Mouse (Mus musculus): Measurements from ENCODE around the gene Hivep3. TPM values are rescaled to one million over a fixed set of nuclear protein-coding genes. Genes with fewer than 3 reads are reported as not detected.

Hivep3 gene
- total and polyA plus RNA-seq, 3 experiments, result 14.4 to 32.3 (median 21.2) TPM

- Histone ChIP-seq H3K27ac (ENCODE audit: insufficient read depth, low read depth) (peak overlapping the region; percentile 6; the same call in 1 of the 2 replicates), H3K4me1 (ENCODE audit: control insufficient read depth in 1 of 2, insufficient read depth in 2 of 2) (peaks cover 7 to 57% of the 10 kb centered on the region in 2 experiments), H3K79me2 (replicated peaks; ENCODE audit: control insufficient read depth, extremely low read depth, insufficient read depth, poor library complexity, severe bottlenecking) (no peaks in the 10 kb centered on the region), H3K27me3 (replicated peaks) (no peaks in the 10 kb centered on the region), H3K9me3 (replicated peaks; ENCODE audit: low read length) (no peaks in the 10 kb centered on the region), H3K9ac (ENCODE audit: insufficient read depth, low read depth) (no peak overlapping the region), H3K4me2 (ENCODE audit: insufficient read depth, low read depth, poor library complexity, severe bottlenecking) (no peak overlapping the region), H3K36me3 (replicated peaks in 1 of 2; ENCODE audit: control insufficient read depth in 1 of 2, insufficient read depth in 1 of 2, low read length in 1 of 2) (peaks cover 67 to 92% of the 10 kb centered on the region in 2 experiments), H3K4me3 (replicated peaks in 1 of 3; ENCODE audit: low read depth in 2 of 3, low read length in 2 of 3, poor library complexity in 1 of 3) (peak overlapping the region in 1 of 3 experiments; percentile 43)
- in situ Hi-C loops (cut with MboI; ENCODE audit: low pct_ligation_motif_present, low pct_unique_long_range_greater_than_20kb, low sequenced_read_pairs), result loop anchor here (10.0 kb wide), 1 partner anchor 213 kb away; no protein-coding TSS in a partner anchor
- peak; percentile 71 for DNase-seq (ENCODE audit: extremely low read depth)
- dilution Hi-C loops (cut with MboI; ENCODE audit: extremely low pct_ligation_motif_present, extremely low pct_unique_long_range_greater_than_20kb, low sequenced_read_pairs), result no loop called here
- no peak for TF ChIP-seq USF1 (IDR thresholded peaks at IDR 0.05; ENCODE audit: low read depth, low read length)
- no peak for TF ChIP-seq GABPA (IDR thresholded peaks at IDR 0.05; ENCODE audit: insufficient replicate concordance, low read depth, low read length)
- TF ChIP-seq MAX (IDR thresholded peaks at IDR 0.05; ENCODE audit: low read length), result no peak
- TF ChIP-seq JUN (IDR thresholded peaks at IDR 0.05; ENCODE audit: insufficient read depth, low read depth, low read length), result no peak
- peak; percentile 59 for TF ChIP-seq ETS1 (conservative IDR thresholded peaks at IDR 0.05; ENCODE audit: low read depth, low read length)
- no peak for TF ChIP-seq CTCF (conservative IDR thresholded peaks at IDR 0.05 in 1 of 2, IDR thresholded peaks at IDR 0.05 in 1 of 2; ENCODE audit: low read depth in 2 of 2, low read length in 2 of 2)
- 0 out of 2 replicates have a peak, but pooled peaks have one; percentile 4 for TF ChIP-seq BHLHE40 (IDR thresholded peaks at IDR 0.05; ENCODE audit: low read depth, low read length)
Measured at GRCm38 (mm10) chr4:120127333-120127732, 393.7 kb downstream of the Hivep3 start.

DNA sequence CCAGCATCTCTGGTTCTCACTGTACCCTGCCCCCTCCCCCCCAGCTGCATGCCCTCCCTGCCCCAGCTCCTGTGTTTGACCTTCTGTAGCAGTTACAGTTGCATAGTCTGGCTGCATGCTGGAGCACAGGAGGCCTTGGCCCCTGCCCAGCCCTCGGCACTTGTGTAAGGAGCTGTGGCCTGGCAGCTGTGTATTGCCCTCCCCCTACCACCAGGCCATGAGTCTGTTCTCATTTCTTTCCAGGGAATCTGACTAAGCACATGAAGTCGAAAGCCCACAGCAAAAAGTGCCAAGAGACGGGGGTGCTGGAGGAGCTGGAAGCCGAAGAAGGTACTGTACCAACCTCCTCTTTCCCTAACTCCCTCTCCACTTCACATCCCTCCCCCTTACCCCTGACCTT is 394.4 kb downstream of the Hivep3 start:
- Histone ChIP-seq H3K4me3 (replicated peaks in 1 of 3; ENCODE audit: low read depth in 2 of 3, low read length in 2 of 3, poor library complexity in 1 of 3) (no peak overlapping the region), H3K4me2 (ENCODE audit: insufficient read depth, low read depth, poor library complexity, severe bottlenecking) (no peak overlapping the region), H3K27ac (ENCODE audit: insufficient read depth, low read depth) (no peak overlapping the region), H3K79me2 (replicated peaks; ENCODE audit: control insufficient read depth, extremely low read depth, insufficient read depth, poor library complexity, severe bottlenecking) (no peaks in the 10 kb centered on the region), H3K36me3 (replicated peaks in 1 of 2; ENCODE audit: control insufficient read depth in 1 of 2, insufficient read depth in 1 of 2, low read length in 1 of 2) (peaks cover 69 to 92% of the 10 kb centered on the region in 2 experiments), H3K9ac (ENCODE audit: insufficient read depth, low read depth) (no peak overlapping the region), H3K9me3 (replicated peaks; ENCODE audit: low read length) (no peaks in the 10 kb centered on the region), H3K27me3 (replicated peaks) (no peaks in the 10 kb centered on the region), H3K4me1 (ENCODE audit: control insufficient read depth in 1 of 2, insufficient read depth in 2 of 2) (peaks cover 7 to 57% of the 10 kb centered on the region in 2 experiments)
- no peak for DNase-seq (ENCODE audit: extremely low read depth)
- in situ Hi-C loops (cut with MboI; ENCODE audit: low pct_ligation_motif_present, low pct_unique_long_range_greater_than_20kb, low sequenced_read_pairs), result loop anchor here (10.0 kb wide), 1 partner anchor 213 kb away; no protein-coding TSS in a partner anchor
- dilution Hi-C loops (cut with MboI; ENCODE audit: extremely low pct_ligation_motif_present, extremely low pct_unique_long_range_greater_than_20kb, low sequenced_read_pairs), result no loop called here
- TF ChIP-seq ELF1 (IDR thresholded peaks at IDR 0.05; ENCODE audit: low read depth, low read length) (no peak), POLR2A (IDR thresholded peaks at IDR 0.05; ENCODE audit: low read depth, low read length) (no peak), MXI1 (IDR thresholded peaks at IDR 0.05; ENCODE audit: low read depth, low read length) (no peak), CTCF (conservative IDR thresholded peaks at IDR 0.05 in 1 of 2, IDR thresholded peaks at IDR 0.05 in 1 of 2; ENCODE audit: low read depth in 2 of 2, low read length in 2 of 2) (no peak), CHD1 (IDR thresholded peaks at IDR 0.05; ENCODE audit: low read depth, low read length) (no peak), PAX5 (IDR thresholded peaks at IDR 0.05; ENCODE audit: low read length) (no peak), JUND (conservative IDR thresholded peaks at IDR 0.05; ENCODE audit: low read depth, low read length) (no peak), UBTF (IDR thresholded peaks at IDR 0.05; ENCODE audit: low read depth, low read length) (no peak), BHLHE40 (IDR thresholded peaks at IDR 0.05; ENCODE audit: low read depth, low read length) (no peak), MAX (IDR thresholded peaks at IDR 0.05; ENCODE audit: low read length) (no peak), JUN (IDR thresholded peaks at IDR 0.05; ENCODE audit: insufficient read depth, low read depth, low read length) (no peak), NRF1 (IDR thresholded peaks at IDR 0.05; ENCODE audit: low read depth, low read length) (no peak)
